Mouse (Mus musculus): ENCODE results near the gene Mgat4a. TPM values are rescaled to one million over a fixed set of nuclear protein-coding genes. Genes with fewer than 3 reads are reported as not detected.

Mgat4a gene
- polyA plus RNA-seq, 1 experiment = 20.6 TPM

- Histone ChIP-seq H3K27me3 (ENCODE audit: control insufficient read depth, insufficient read depth, low read length) (no peaks in the 10 kb centered on the region), H3K4me3 (ENCODE audit: control insufficient read depth, insufficient read depth, low read length) (no peak overlapping the region), H3K4me1 (replicated peaks; ENCODE audit: control insufficient read depth, insufficient read depth, low read length) (no peaks in the 10 kb centered on the region), H3K27ac (ENCODE audit: control insufficient read depth, insufficient read depth, low read length) (no peak overlapping the region), H3K36me3 (ENCODE audit: control insufficient read depth, insufficient read depth, low read length) (no peaks in the 10 kb centered on the region)
- 86% methylated on average over 8 of the region's 8 CpGs for WGBS
- TF ChIP-seq CTCF (IDR thresholded peaks at IDR 0.05; ENCODE audit: borderline replicate concordance, control insufficient read depth, extremely low read depth, insufficient read depth, low read length, poor library complexity) (no peak), POLR2A (IDR thresholded peaks at IDR 0.05; ENCODE audit: control insufficient read depth, extremely low read depth, insufficient read depth, low read length, poor library complexity) (no peak)
- no peak for DNase-seq
Measured at GRCm38 (mm10) chr1:37407228-37407627, 133.6 kb downstream of the Mgat4a start.

- Histone ChIP-seq H3K27me3 (ENCODE audit: control insufficient read depth, insufficient read depth, low read length) (no peaks in the 10 kb centered on the region), H3K36me3 (ENCODE audit: control insufficient read depth, insufficient read depth, low read length) (no peaks in the 10 kb centered on the region), H3K27ac (ENCODE audit: control insufficient read depth, insufficient read depth, low read length) (no peak overlapping the region), H3K4me3 (ENCODE audit: control insufficient read depth, insufficient read depth, low read length) (no peak overlapping the region), H3K4me1 (replicated peaks; ENCODE audit: control insufficient read depth, insufficient read depth, low read length) (no peaks in the 10 kb centered on the region)
- TF ChIP-seq CTCF (IDR thresholded peaks at IDR 0.05; ENCODE audit: borderline replicate concordance, control insufficient read depth, extremely low read depth, insufficient read depth, low read length, poor library complexity) (no peak), POLR2A (IDR thresholded peaks at IDR 0.05; ENCODE audit: control insufficient read depth, extremely low read depth, insufficient read depth, low read length, poor library complexity) (no peak)
- WGBS = 93% methylated on average over 2 of the region's 2 CpGs
- no peak for DNase-seq
Measured at GRCm38 (mm10) chr1:37405137-37405536, 135.7 kb downstream of the Mgat4a start.

GRCm38 (mm10) chr1:37401687-37402086, 139.1 kb downstream of the Mgat4a start:
- Histone ChIP-seq H3K4me1 (replicated peaks; ENCODE audit: control insufficient read depth, insufficient read depth, low read length) (no peaks in the 10 kb centered on the region), H3K36me3 (ENCODE audit: control insufficient read depth, insufficient read depth, low read length) (no peaks in the 10 kb centered on the region), H3K4me3 (ENCODE audit: control insufficient read depth, insufficient read depth, low read length) (no peak overlapping the region), H3K27ac (ENCODE audit: control insufficient read depth, insufficient read depth, low read length) (no peak overlapping the region), H3K27me3 (ENCODE audit: control insufficient read depth, insufficient read depth, low read length) (no peaks in the 10 kb centered on the region)
- no peak for TF ChIP-seq POLR2A (IDR thresholded peaks at IDR 0.05; ENCODE audit: control insufficient read depth, extremely low read depth, insufficient read depth, low read length, poor library complexity)
- TF ChIP-seq CTCF (IDR thresholded peaks at IDR 0.05; ENCODE audit: borderline replicate concordance, control insufficient read depth, extremely low read depth, insufficient read depth, low read length, poor library complexity) = peak; percentile 70; the same call in 1 of the 2 replicates
- DNase-seq = peak; percentile 61
- 62% methylated on average over 4 of the region's 4 CpGs for WGBS

DNA sequence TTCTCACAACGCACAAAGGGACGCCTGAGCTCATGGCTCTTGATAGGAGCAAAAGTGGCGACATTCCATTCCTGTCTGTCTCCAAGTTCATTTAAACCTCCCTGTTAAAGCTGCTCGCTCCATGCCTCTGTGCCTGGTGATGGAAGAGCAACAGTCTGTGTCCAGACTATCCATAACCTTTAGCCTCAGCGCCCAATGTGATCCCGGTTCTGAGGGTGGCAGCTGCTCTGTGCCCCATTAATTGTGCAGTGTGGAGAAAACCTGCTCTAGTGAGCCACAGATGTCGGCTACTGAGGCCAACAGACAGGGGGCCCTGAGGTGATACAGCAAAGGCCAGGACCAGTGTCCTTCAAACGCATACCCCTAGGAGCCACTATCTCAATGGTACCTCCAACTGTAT, 141.1 kb downstream of the Mgat4a start:
- TF ChIP-seq CTCF (IDR thresholded peaks at IDR 0.05; ENCODE audit: borderline replicate concordance, control insufficient read depth, extremely low read depth, insufficient read depth, low read length, poor library complexity) = no peak
- no peak for TF ChIP-seq POLR2A (IDR thresholded peaks at IDR 0.05; ENCODE audit: control insufficient read depth, extremely low read depth, insufficient read depth, low read length, poor library complexity)
- 94% methylated on average over 8 of the region's 8 CpGs for WGBS
- no peak for DNase-seq

DNA sequence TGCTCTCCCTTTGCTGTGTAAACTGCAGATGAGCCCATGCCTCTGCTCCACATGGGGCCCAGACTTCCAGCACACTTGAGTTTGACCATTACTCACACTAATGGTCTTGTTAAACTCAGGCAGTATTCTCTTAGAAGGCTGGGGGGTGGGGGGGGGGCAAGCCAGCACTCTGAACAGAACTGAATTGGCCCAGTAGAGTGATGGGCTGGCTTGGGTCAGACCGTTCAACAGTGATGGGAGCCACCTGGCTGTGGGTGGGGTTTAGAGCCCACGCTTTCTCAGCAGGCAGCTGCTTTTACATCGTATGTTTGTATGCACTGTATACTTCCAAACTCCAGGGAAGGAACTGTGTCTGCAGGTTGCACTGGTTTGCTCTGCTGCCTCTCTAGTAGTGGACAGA, 141.9 kb downstream of the Mgat4a start:
- Histone ChIP-seq H3K36me3 (ENCODE audit: control insufficient read depth, insufficient read depth, low read length) (no peaks in the 10 kb centered on the region), H3K27me3 (ENCODE audit: control insufficient read depth, insufficient read depth, low read length) (no peaks in the 10 kb centered on the region), H3K4me3 (ENCODE audit: control insufficient read depth, insufficient read depth, low read length) (no peak overlapping the region), H3K4me1 (replicated peaks; ENCODE audit: control insufficient read depth, insufficient read depth, low read length) (no peaks in the 10 kb centered on the region), H3K27ac (ENCODE audit: control insufficient read depth, insufficient read depth, low read length) (no peak overlapping the region)
- DNase-seq = no peak
- no peak for TF ChIP-seq POLR2A (IDR thresholded peaks at IDR 0.05; ENCODE audit: control insufficient read depth, extremely low read depth, insufficient read depth, low read length, poor library complexity)
- no peak for TF ChIP-seq CTCF (IDR thresholded peaks at IDR 0.05; ENCODE audit: borderline replicate concordance, control insufficient read depth, extremely low read depth, insufficient read depth, low read length, poor library complexity)
- WGBS = 80% methylated on average over 3 of the region's 3 CpGs

More for the DNA sequence above, 141.1 kb downstream of the Mgat4a start:
- Histone ChIP-seq H3K4me3 (ENCODE audit: control insufficient read depth, insufficient read depth, low read length) (no peak overlapping the region), H3K4me1 (replicated peaks; ENCODE audit: control insufficient read depth, insufficient read depth, low read length) (no peaks in the 10 kb centered on the region), H3K27me3 (ENCODE audit: control insufficient read depth, insufficient read depth, low read length) (no peaks in the 10 kb centered on the region), H3K27ac (ENCODE audit: control insufficient read depth, insufficient read depth, low read length) (no peak overlapping the region), H3K36me3 (ENCODE audit: control insufficient read depth, insufficient read depth, low read length) (no peaks in the 10 kb centered on the region)

DNA sequence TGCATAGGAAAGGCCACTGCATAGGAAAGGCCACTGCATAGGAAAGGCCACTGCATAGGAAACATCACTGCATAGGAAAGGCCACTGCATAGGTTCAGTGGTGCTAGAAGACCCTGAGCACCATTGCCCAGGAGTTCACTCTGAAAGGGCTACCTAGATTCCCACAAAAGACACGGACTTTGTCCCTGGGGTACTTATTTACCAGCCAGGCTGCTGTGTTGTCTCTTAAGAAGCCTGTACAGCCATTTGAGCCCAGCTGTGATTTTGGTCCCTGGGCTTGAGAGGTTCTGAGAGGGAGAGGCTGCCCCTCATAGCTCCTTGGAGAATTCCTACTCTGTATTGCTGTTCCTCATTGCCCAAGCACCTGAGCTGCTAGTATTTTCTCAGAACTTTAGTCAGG, 144.3 kb downstream of the Mgat4a start:
- Histone ChIP-seq H3K27ac (ENCODE audit: control insufficient read depth, insufficient read depth, low read length) (no peak overlapping the region), H3K4me1 (replicated peaks; ENCODE audit: control insufficient read depth, insufficient read depth, low read length) (no peaks in the 10 kb centered on the region), H3K4me3 (ENCODE audit: control insufficient read depth, insufficient read depth, low read length) (no peak overlapping the region), H3K27me3 (ENCODE audit: control insufficient read depth, insufficient read depth, low read length) (no peaks in the 10 kb centered on the region), H3K36me3 (ENCODE audit: control insufficient read depth, insufficient read depth, low read length) (no peaks in the 10 kb centered on the region)
- TF ChIP-seq CTCF (IDR thresholded peaks at IDR 0.05; ENCODE audit: borderline replicate concordance, control insufficient read depth, extremely low read depth, insufficient read depth, low read length, poor library complexity) (no peak), POLR2A (IDR thresholded peaks at IDR 0.05; ENCODE audit: control insufficient read depth, extremely low read depth, insufficient read depth, low read length, poor library complexity) (no peak)
- DNase-seq = no peak
- WGBS = 97% methylated on average over 1 of the region's 1 CpGs

DNA sequence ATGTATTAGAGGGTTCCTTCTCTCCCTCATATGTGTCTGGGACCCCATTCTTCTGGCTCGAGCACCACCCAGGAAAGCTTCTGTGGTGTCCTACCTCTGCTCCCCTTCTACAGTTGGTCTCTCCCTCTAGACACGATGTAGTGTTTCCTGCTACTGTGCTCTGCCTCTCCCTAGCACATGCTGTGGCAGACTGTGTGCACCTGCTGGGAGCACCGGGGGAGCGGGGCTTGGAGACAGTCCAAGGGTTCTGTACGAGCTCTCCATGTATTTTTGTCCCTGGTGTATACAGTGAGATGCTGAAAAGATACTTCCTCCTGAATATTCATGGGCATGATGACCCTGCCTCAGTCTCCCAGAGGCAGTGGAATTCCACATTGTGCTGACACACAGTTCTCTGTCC, 147.6 kb downstream of the Mgat4a start:
- Histone ChIP-seq H3K27me3 (ENCODE audit: control insufficient read depth, insufficient read depth, low read length) (no peaks in the 10 kb centered on the region), H3K4me3 (ENCODE audit: control insufficient read depth, insufficient read depth, low read length) (no peak overlapping the region), H3K36me3 (ENCODE audit: control insufficient read depth, insufficient read depth, low read length) (no peaks in the 10 kb centered on the region), H3K4me1 (replicated peaks; ENCODE audit: control insufficient read depth, insufficient read depth, low read length) (no peaks in the 10 kb centered on the region), H3K27ac (ENCODE audit: control insufficient read depth, insufficient read depth, low read length) (no peak overlapping the region)
- no peak for DNase-seq
- 82% methylated on average over 5 of the region's 5 CpGs for WGBS
- TF ChIP-seq CTCF (IDR thresholded peaks at IDR 0.05; ENCODE audit: borderline replicate concordance, control insufficient read depth, extremely low read depth, insufficient read depth, low read length, poor library complexity) = no peak
- no peak for TF ChIP-seq POLR2A (IDR thresholded peaks at IDR 0.05; ENCODE audit: control insufficient read depth, extremely low read depth, insufficient read depth, low read length, poor library complexity)

Other genes with a start within 250 kb of the Mgat4a start
- 14.5 and 17.0 TPM in 2 replicates for gene Inpp4a, start 241.2 kb downstream of the Mgat4a start, polyA plus RNA-seq (2012; rRNA removed)
- 56.3 and 61.3 TPM in 2 replicates for gene Coa5, start 110.9 kb downstream of the Mgat4a start, polyA plus RNA-seq (2012; rRNA removed)
- 40.7 and 49.1 TPM in 2 replicates for gene Unc50, start 110.9 kb downstream of the Mgat4a start, polyA plus RNA-seq (2012; rRNA removed)
- gene 2010300C02Rik, start 179.1 kb upstream of the Mgat4a start, polyA plus RNA-seq (2012; rRNA removed) = 6.1 and 6.6 TPM in 2 replicates

Data from thymus, adult 2 months (tissue).